Mouse (Mus musculus): ENCODE results near the gene Clec2l.

Gene Clec2l

GRCm38 (mm10) chr6:38662714-38663615 is at the start of gene Clec2l:
Gene Clec2l, plus strand, starts transcription at chr6:38663069.
- in situ Hi-C loops (cut with MboI; ENCODE audit: low pct_unique_long_range_greater_than_20kb in 1 of 2, low sequenced_read_pairs in 2 of 2, unreplicated experiment in 1 of 2): no loop called here

- in situ Hi-C loops (cut with MboI; ENCODE audit: low pct_unique_long_range_greater_than_20kb in 1 of 2, low sequenced_read_pairs in 2 of 2, unreplicated experiment in 1 of 2): no loop called here
These were observed 40.5 kb upstream of the Clec2l start for GRCm38 (mm10) chr6:38622406-38622805.

- in situ Hi-C loops (cut with MboI; ENCODE audit: low pct_unique_long_range_greater_than_20kb in 1 of 2, low sequenced_read_pairs in 2 of 2, unreplicated experiment in 1 of 2): no loop called here
These were observed 39.4 kb upstream of the Clec2l start for GRCm38 (mm10) chr6:38623457-38623856.

- in situ Hi-C loops (cut with MboI; ENCODE audit: low pct_unique_long_range_greater_than_20kb in 1 of 2, low sequenced_read_pairs in 2 of 2, unreplicated experiment in 1 of 2): no loop called here
These were observed 38.4 kb upstream of the Clec2l start for GRCm38 (mm10) chr6:38624439-38624838.

- in situ Hi-C loops (cut with MboI; ENCODE audit: low pct_unique_long_range_greater_than_20kb in 1 of 2, low sequenced_read_pairs in 2 of 2, unreplicated experiment in 1 of 2): no loop called here
These were observed 36.8 kb upstream of the Clec2l start for GRCm38 (mm10) chr6:38626086-38626485.

- in situ Hi-C loops (cut with MboI; ENCODE audit: low pct_unique_long_range_greater_than_20kb in 1 of 2, low sequenced_read_pairs in 2 of 2, unreplicated experiment in 1 of 2): no loop called here
These were observed 35.8 kb upstream of the Clec2l start for GRCm38 (mm10) chr6:38627081-38627480.

- in situ Hi-C loops (cut with MboI; ENCODE audit: low pct_unique_long_range_greater_than_20kb in 1 of 2, low sequenced_read_pairs in 2 of 2, unreplicated experiment in 1 of 2): no loop called here
These were observed 35.4 kb upstream of the Clec2l start for GRCm38 (mm10) chr6:38627486-38627885.

- in situ Hi-C loops (cut with MboI; ENCODE audit: low pct_unique_long_range_greater_than_20kb in 1 of 2, low sequenced_read_pairs in 2 of 2, unreplicated experiment in 1 of 2): no loop called here
These were observed 33.3 kb upstream of the Clec2l start for GRCm38 (mm10) chr6:38629556-38629955.

GRCm38 (mm10) chr6:38632826-38633225 is 30.0 kb upstream of the Clec2l start:
- in situ Hi-C loops (cut with MboI; ENCODE audit: low pct_unique_long_range_greater_than_20kb in 1 of 2, low sequenced_read_pairs in 2 of 2, unreplicated experiment in 1 of 2): no loop called here

GRCm38 (mm10) chr6:38634461-38634860 is 28.4 kb upstream of the Clec2l start:
- in situ Hi-C loops (cut with MboI; ENCODE audit: low pct_unique_long_range_greater_than_20kb in 1 of 2, low sequenced_read_pairs in 2 of 2, unreplicated experiment in 1 of 2): no loop called here

- in situ Hi-C loops (cut with MboI; ENCODE audit: low pct_unique_long_range_greater_than_20kb in 1 of 2, low sequenced_read_pairs in 2 of 2, unreplicated experiment in 1 of 2): no loop called here
These were observed 26.7 kb upstream of the Clec2l start for GRCm38 (mm10) chr6:38635941-38636851.

GRCm38 (mm10) chr6:38636852-38637618 is 25.8 kb upstream of the Clec2l start, which contains the start of gene Klrg2:
Gene Klrg2, minus strand, starts transcription at chr6:38637242.
- in situ Hi-C loops (cut with MboI; ENCODE audit: low pct_unique_long_range_greater_than_20kb in 1 of 2, low sequenced_read_pairs in 2 of 2, unreplicated experiment in 1 of 2): no loop called here

GRCm38 (mm10) chr6:38640401-38640800 is 22.5 kb upstream of the Clec2l start:
- in situ Hi-C loops (cut with MboI; ENCODE audit: low pct_unique_long_range_greater_than_20kb in 1 of 2, low sequenced_read_pairs in 2 of 2, unreplicated experiment in 1 of 2): loop anchor here in 1 of 2 experiments (10.0 kb wide), 1 partner anchor 284 kb away; no protein-coding TSS in a partner anchor

GRCm38 (mm10) chr6:38641228-38641627 is 21.6 kb upstream of the Clec2l start:
- in situ Hi-C loops (cut with MboI; ENCODE audit: low pct_unique_long_range_greater_than_20kb in 1 of 2, low sequenced_read_pairs in 2 of 2, unreplicated experiment in 1 of 2): loop anchor here in 1 of 2 experiments (10.0 kb wide), 1 partner anchor 284 kb away; no protein-coding TSS in a partner anchor

- in situ Hi-C loops (cut with MboI; ENCODE audit: low pct_unique_long_range_greater_than_20kb in 1 of 2, low sequenced_read_pairs in 2 of 2, unreplicated experiment in 1 of 2): loop anchor here in 1 of 2 experiments (10.0 kb wide), 1 partner anchor 283 kb away; no protein-coding TSS in a partner anchor
These were observed 21.2 kb upstream of the Clec2l start for GRCm38 (mm10) chr6:38641645-38642044.

GRCm38 (mm10) chr6:38642593-38642992 is 20.3 kb upstream of the Clec2l start:
- in situ Hi-C loops (cut with MboI; ENCODE audit: low pct_unique_long_range_greater_than_20kb in 1 of 2, low sequenced_read_pairs in 2 of 2, unreplicated experiment in 1 of 2): loop anchor here in 1 of 2 experiments (10.0 kb wide), 1 partner anchor 282 kb away; no protein-coding TSS in a partner anchor

- in situ Hi-C loops (cut with MboI; ENCODE audit: low pct_unique_long_range_greater_than_20kb in 1 of 2, low sequenced_read_pairs in 2 of 2, unreplicated experiment in 1 of 2): loop anchor here in 1 of 2 experiments (10.0 kb wide), 1 partner anchor 282 kb away; no protein-coding TSS in a partner anchor
These were observed 19.8 kb upstream of the Clec2l start for GRCm38 (mm10) chr6:38643039-38643438.

- in situ Hi-C loops (cut with MboI; ENCODE audit: low pct_unique_long_range_greater_than_20kb in 1 of 2, low sequenced_read_pairs in 2 of 2, unreplicated experiment in 1 of 2): loop anchor here in 1 of 2 experiments (10.0 kb wide), 1 partner anchor 275 kb away; no protein-coding TSS in a partner anchor
These were observed 13.3 kb upstream of the Clec2l start for GRCm38 (mm10) chr6:38649545-38649944.

All from mouse embryonic stem cell (cell line).